Mouse (Mus musculus) MEL (cell line): ENCODE measurements around the gene Hbp1.

ENCODE experiments used
- BHLHE40 ChIP-seq: IDR thresholded peaks from 2 replicates; pipeline ENCODE4 v1.6.1; 2012; ENCODE audit warnings: low read depth, mild to moderate bottlenecking, inconsistent platforms, low read length, improper control_type of control experiment, borderline replicate concordance
- CTCF ChIP-seq, 3 experiments: IDR thresholded peaks in 2 of 3; conservative IDR thresholded peaks in 1 of 3; 2 replicates each; pipeline ENCODE4 v1.5.1; 2011 to 2012; ENCODE audit warnings: low read length in 3 of 3, low read depth in 2 of 3, mild to moderate bottlenecking in 2 of 3, improper control_type of control experiment in 1 of 3, inconsistent platforms in 1 of 3, mixed read lengths in 1 of 3, moderate library complexity in 1 of 3; ENCODE audit not compliant: control insufficient read depth in 1 of 3, insufficient read depth in 1 of 3, poor library complexity in 1 of 3, severe bottlenecking in 1 of 3
- GATA1 ChIP-seq: IDR thresholded peaks from 2 replicates; pipeline ENCODE4 v1.6.1; 2011; ENCODE audit warnings: low read depth, low read length, improper control_type of control experiment
- MAZ ChIP-seq: IDR thresholded peaks from 2 replicates; pipeline ENCODE4 v1.6.1; 2012; ENCODE audit warnings: low read depth, mild to moderate bottlenecking, inconsistent platforms, low read length, improper control_type of control experiment
- POLR2A ChIP-seq, 2 experiments: IDR thresholded peaks; 2 replicates each; pipeline ENCODE4 v1.6.1; 2011 to 2012; ENCODE audit warnings: low read length in 2 of 2, mild to moderate bottlenecking in 2 of 2, control low read depth in 1 of 2, improper control_type of control experiment in 1 of 2, low read depth in 1 of 2, moderate library complexity in 1 of 2; ENCODE audit not compliant: control insufficient read depth in 1 of 2, insufficient read depth in 1 of 2, poor library complexity in 1 of 2
- SMC3 ChIP-seq: IDR thresholded peaks from 2 replicates; pipeline ENCODE4 v1.6.1; 2011; ENCODE audit warnings: low read depth, low read length, improper control_type of control experiment
- UBTF ChIP-seq: IDR thresholded peaks from 2 replicates; pipeline ENCODE4 v1.6.1; 2012; ENCODE audit warnings: low read depth, mild to moderate bottlenecking, inconsistent platforms, low read length, improper control_type of control experiment, moderate library complexity, borderline replicate concordance; ENCODE audit not compliant: insufficient read depth
- ZKSCAN1 ChIP-seq: IDR thresholded peaks from 2 replicates; pipeline ENCODE4 v1.6.1; 2012; ENCODE audit warnings: low read depth, mild to moderate bottlenecking, inconsistent platforms, low read length, improper control_type of control experiment, moderate library complexity

DNA sequence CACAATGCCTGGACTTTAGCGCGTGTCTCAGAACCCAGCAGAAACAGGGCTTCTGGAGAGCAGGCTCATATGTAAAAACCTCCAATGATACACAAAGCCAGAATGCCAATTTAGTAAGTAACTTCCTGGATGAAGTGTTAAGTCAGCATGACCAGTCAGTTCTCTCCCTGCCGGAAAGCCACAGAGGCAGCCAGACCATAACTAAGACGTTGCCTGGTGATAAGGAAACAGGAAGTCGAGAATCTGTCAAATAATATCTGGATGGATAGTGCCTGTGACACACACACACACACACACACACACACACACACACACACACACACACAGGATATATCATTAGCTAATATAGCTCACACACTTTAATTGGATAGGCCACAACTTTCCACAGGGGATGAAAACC lies 46.5 kb upstream of the Hbp1 start:
- peak; percentile 58; the same call in 1 of the 2 replicates for TF ChIP-seq BHLHE40
- TF ChIP-seq MAZ: no peak
- peak in 1 of 2 experiments; percentile 47; a peak in 1 of 4 replicates for TF ChIP-seq POLR2A (IDR thresholded peaks at IDR 0.05; ENCODE audit: control insufficient read depth in 1 of 2, insufficient read depth in 1 of 2, low read depth in 1 of 2, low read length in 2 of 2, poor library complexity in 1 of 2)
- TF ChIP-seq UBTF: no peak
- TF ChIP-seq GATA1: peak; percentile 92
- TF ChIP-seq SMC3: no peak
- no peak for TF ChIP-seq ZKSCAN1
- no peak for TF ChIP-seq CTCF (IDR thresholded peaks at IDR 0.05 in 2 of 3, conservative IDR thresholded peaks at IDR 0.05 in 1 of 3; ENCODE audit: control insufficient read depth in 1 of 3, insufficient read depth in 1 of 3, low read depth in 2 of 3, low read length in 3 of 3, poor library complexity in 1 of 3, severe bottlenecking in 1 of 3)
